Mouse (Mus musculus) stomach, embryonic 14.5 days (tissue): ENCODE results near the gene Sppl3. TPM values are rescaled to one million over a fixed set of nuclear protein-coding genes. Genes with fewer than 3 reads are reported as not detected.

ENCODE experiments used
- ATAC-seq: fragments of 200-750 bp; cut with Nextera tagmentation; 2 replicates; pipeline ENCODE4 v1.8.0; 2017; ENCODE audit warnings: low read depth, moderate TSS enrichment; ENCODE audit not compliant: insufficient number of reproducible peaks, insufficient read depth, low FRiP score
- H3K27ac ChIP-seq: fragments of 300-500 bp; sonication (generic); 2 replicates; pipeline ENCODE4 v1.5.1; 2014; ENCODE audit warnings: mild to moderate bottlenecking, low read length, moderate library complexity, mixed read lengths
- H3K27me3 ChIP-seq: fragments of 300-500 bp; sonication (generic); 2 replicates; pipeline ENCODE4 v1.6.1; 2014; ENCODE audit warnings: low read length, control low read depth, mixed read lengths; ENCODE audit not compliant: control insufficient read depth, insufficient read depth
- H3K36me3 ChIP-seq: fragments of 300-500 bp; sonication (generic); 2 replicates; pipeline ENCODE4 v1.6.1; 2014; ENCODE audit warnings: mild to moderate bottlenecking, control low read depth, low read length, moderate library complexity, mixed read lengths; ENCODE audit not compliant: control insufficient read depth, insufficient read depth
- H3K4me1 ChIP-seq: fragments of 300-500 bp; sonication (generic); 2 replicates; pipeline ENCODE4 v1.6.1; 2014; ENCODE audit warnings: low read length, control low read depth, mixed read lengths; ENCODE audit not compliant: control insufficient read depth, insufficient read depth
- H3K4me2 ChIP-seq: fragments of 300-500 bp; sonication (generic); replicated peaks from 2 replicates; pipeline ENCODE4 v1.6.1; 2014; ENCODE audit warnings: low read depth, low read length, control low read depth
- H3K4me3 ChIP-seq: fragments of 300-500 bp; sonication (generic); 2 replicates; pipeline ENCODE4 v1.5.1; 2014; ENCODE audit warnings: low read depth, low read length, control low read depth
- H3K9ac ChIP-seq: fragments of 300-500 bp; sonication (generic); replicated peaks from 2 replicates; pipeline ENCODE4 v1.6.1; 2014; ENCODE audit warnings: low read depth, mild to moderate bottlenecking, control low read depth, low read length, moderate library complexity, mixed read lengths
- H3K9me3 ChIP-seq: fragments of 300-500 bp; sonication (generic); 2 replicates; pipeline ENCODE4 v1.6.1; 2016; ENCODE audit warnings: low read depth, low read length, control low read depth; ENCODE audit not compliant: control insufficient read depth
- WGBS: fragments of 180-500 bp; shearing (Covaris S2); extraction: QIAGEN DNeasy Blood & Tissue Kit; methylation state at CpG from one replicate; pipeline ENCODE4 v1.1.7; 2014; 5-methylcytosine and 5-hydroxymethylcytosine counted together
- polyA plus RNA-seq: library from polyadenylated mRNA; unstranded; fragments of >200 nt; fragmentation: Nextera tagmentation; extraction: Ambion mirVana; gene quantifications from 2 replicates; pipeline ENCODE4 v1.2.1, GENCODE M21; 2014

Gene Sppl3
- polyA plus RNA-seq, 1 experiment from 2014 or later: 27.7 TPM

DNA sequence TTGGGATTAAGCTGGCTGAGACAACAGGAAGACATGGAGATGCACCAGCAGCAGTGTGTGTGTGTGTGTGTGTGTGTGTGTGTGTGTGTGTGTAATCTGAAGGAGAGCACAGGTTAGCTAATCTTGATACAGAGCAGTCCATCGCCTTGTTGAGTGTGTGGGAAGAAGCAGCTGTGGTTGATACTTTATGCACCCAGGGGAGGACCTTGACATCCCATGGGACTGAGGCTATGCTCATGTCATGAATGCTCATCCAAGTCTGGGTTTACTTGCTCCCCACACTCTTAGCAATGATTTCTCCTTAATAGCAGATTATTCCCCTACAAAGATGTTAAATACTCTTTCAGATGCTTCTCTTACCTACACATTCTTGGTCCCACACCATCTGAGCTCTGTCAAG is 24.3 kb downstream of the Sppl3 start:
- Histone ChIP-seq H3K9ac (no peak overlapping the region), H3K9me3 (no peaks in the 10 kb centered on the region), H3K4me3 (no peak overlapping the region), H3K27me3 (no peaks in the 10 kb centered on the region), H3K4me2 (no peak overlapping the region), H3K27ac (no peak overlapping the region), H3K4me1 (no peaks in the 10 kb centered on the region), H3K36me3 (no peaks in the 10 kb centered on the region)
- 100% methylated on average over 1 of the region's 1 CpGs for WGBS
- no peak for ATAC-seq

DNA sequence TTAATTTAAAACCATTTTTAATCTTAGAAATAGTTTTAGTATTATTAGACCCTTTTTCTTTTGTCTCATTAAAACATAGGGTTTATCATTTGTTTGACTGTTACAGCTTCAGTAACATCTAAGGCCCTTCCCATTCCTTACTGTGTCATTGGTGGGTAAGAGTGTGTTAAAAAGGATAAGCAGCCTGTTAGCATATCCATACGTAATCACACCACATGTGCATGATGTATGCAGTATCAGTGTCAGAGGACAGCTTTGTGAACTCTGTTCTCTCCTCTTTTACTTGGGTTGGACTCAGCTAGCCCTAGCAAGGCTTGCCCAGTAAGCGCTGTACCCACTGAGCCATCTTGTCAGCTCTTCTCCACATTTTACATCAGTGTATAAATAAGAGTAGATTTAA is 26.2 kb downstream of the Sppl3 start:
- Histone ChIP-seq H3K4me2 (no peak overlapping the region), H3K36me3 (no peaks in the 10 kb centered on the region), H3K27ac (no peak overlapping the region), H3K9me3 (no peaks in the 10 kb centered on the region), H3K9ac (no peak overlapping the region), H3K27me3 (no peaks in the 10 kb centered on the region), H3K4me3 (no peak overlapping the region), H3K4me1 (no peaks in the 10 kb centered on the region)
- 84% methylated on average over 2 of the region's 2 CpGs for whole genome bisulfite sequencing
- no peak for ATAC-seq

DNA sequence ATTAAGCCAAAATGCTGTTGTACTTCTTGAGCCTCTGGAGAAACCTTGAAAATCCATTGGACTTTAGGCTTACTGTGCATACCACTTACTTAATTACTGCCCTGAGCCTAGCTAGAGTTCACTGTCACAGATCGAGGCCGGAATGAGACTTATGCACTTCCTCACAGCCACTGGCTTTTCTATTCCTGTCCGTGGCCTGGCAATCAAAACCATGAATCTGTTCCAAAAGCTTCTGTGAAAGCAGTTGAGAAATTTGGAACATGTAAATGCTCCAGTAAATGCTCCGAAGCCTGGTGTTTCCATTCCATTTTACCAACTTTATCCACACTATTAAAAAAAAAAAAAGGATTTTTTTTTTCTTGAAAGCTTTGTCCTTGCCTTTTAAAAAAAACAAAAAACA is 29.8 kb downstream of the Sppl3 start:
- Histone ChIP-seq H3K36me3 (no peaks in the 10 kb centered on the region), H3K27me3 (no peaks in the 10 kb centered on the region), H3K9me3 (no peaks in the 10 kb centered on the region), H3K4me2 (no peak overlapping the region), H3K4me3 (no peak overlapping the region), H3K9ac (no peak overlapping the region), H3K4me1 (0 out of 2 replicates have a peak, but pooled peaks cover 3% of the 10 kb centered on the region), H3K27ac (no peak overlapping the region)
- 68% methylated on average over 4 of the region's 4 CpGs for WGBS
- no peak for ATAC-seq

DNA sequence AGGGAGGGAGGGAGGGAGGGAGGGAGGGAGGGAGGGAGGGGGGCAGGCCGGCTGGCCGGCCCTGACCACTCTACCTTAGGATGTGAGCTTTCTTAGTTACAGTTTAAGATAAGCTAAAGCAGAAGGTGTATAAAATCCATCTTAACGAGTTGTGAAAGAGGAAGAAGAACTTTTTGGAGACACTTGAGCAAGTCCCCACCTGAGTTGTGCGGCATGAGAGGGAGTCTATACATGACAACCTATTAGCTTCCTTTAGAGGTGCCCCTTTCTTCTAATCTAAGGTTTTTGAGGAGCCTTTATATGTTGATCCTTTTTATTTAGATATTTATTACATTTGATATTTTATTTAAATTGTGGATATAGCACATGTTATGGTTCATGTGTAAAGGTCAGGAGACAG is 32.7 kb downstream of the Sppl3 start:
- ATAC-seq: no peak
- no peak overlapping the region for H3K4me2 ChIP-seq
- no peaks in the 10 kb centered on the region for H3K36me3 ChIP-seq
- no peak overlapping the region for H3K4me3 ChIP-seq
- no peaks in the 10 kb centered on the region for H3K27me3 ChIP-seq
- H3K9ac ChIP-seq: no peak overlapping the region
- H3K27ac ChIP-seq: no peak overlapping the region
- no peaks in the 10 kb centered on the region for H3K9me3 ChIP-seq
- H3K4me1 ChIP-seq: 0 out of 2 replicates have a peak, but pooled peaks cover 3% of the 10 kb centered on the region
- WGBS: 86% methylated on average over 4 of the region's 4 CpGs

DNA sequence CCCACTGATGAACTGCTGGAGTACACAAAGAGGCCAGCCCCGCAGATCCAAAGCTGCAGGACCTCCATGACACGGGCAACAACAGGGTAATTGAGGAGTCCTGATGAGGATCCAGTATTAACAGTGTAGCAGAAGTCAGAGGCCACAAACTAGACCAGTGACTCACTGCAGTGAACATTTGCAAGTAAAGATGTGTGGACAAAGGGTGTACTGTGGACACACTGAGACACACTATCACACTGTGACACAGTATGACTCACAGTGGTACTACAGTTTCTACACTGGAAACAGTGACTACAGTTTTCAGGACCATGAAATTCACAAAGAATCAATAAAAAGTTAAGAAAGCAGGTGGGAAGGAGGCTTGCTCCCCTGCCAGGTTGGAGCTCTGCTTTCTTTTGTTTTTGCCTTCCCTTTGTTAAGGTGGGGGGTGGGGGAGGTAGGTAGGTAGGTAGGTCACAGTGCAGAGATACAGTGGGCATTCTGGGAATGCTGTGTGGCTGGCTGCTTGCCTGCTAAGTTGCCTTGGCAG is 34.3 kb downstream of the Sppl3 start:
- 81% methylated on average over 2 of the region's 2 CpGs for WGBS

DNA sequence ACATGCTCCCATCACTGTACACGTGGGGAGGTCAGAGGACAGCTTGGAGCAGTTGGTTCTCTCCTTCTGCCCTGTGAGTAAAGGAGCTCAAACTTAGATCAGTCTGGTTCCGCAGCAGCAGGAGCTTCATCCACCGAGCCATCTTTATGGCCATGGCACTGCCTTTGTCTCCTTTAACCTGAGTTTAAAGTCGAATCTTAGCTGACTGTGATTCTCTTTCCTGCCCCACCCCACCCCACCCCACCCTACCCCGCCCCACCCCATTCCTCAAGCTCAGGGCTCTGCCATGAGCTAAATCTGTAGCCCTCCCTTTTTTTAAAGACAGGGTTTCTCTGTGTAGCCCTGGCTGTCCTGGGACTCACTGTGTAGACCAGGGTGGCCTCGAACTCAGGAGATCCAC is 38.8 kb downstream of the Sppl3 start:
- no peak overlapping the region for H3K9ac ChIP-seq
- H3K4me1 ChIP-seq: peaks cover 17% of the 10 kb centered on the region
- H3K27ac ChIP-seq: no peak overlapping the region
- no peaks in the 10 kb centered on the region for H3K27me3 ChIP-seq
- no peak for ATAC-seq
- no peaks in the 10 kb centered on the region for H3K36me3 ChIP-seq
- H3K9me3 ChIP-seq: no peaks in the 10 kb centered on the region
- WGBS: 77% methylated on average over 6 of the region's 6 CpGs
- H3K4me3 ChIP-seq: no peak overlapping the region
- H3K4me2 ChIP-seq: no peak overlapping the region

More for the DNA sequence above, 34.3 kb downstream of the Sppl3 start:
- no peak overlapping the region for H3K27ac ChIP-seq
- no peak for ATAC-seq
- no peak overlapping the region for H3K4me2 ChIP-seq
- no peaks in the 10 kb centered on the region for H3K36me3 ChIP-seq
- peaks cover 3% of the 10 kb centered on the region; the same call in 1 of the 2 replicates for H3K4me1 ChIP-seq
- H3K9ac ChIP-seq: no peak overlapping the region
- no peak overlapping the region for H3K4me3 ChIP-seq
- no peaks in the 10 kb centered on the region for H3K9me3 ChIP-seq
- no peaks in the 10 kb centered on the region for H3K27me3 ChIP-seq

DNA sequence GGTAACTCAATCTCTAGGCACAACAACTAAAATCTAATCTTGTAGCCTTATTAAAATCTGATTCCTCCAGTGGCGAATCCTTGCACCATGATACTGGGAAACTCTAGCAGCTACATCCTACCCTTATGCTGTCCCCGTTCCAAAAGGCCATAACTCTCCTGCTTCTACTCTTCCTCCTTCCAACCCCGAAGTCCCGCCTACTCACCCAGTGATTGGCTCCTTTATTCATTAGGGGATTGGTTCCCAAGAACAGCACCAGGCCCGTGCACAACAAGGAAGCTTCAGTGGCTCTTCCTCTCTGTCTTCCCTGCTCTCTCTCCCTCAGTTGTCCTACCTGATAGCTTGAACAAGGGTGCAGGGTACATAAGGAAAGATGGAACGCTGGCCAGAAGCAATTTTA is 39.8 kb downstream of the Sppl3 start:
- H3K36me3 ChIP-seq: no peaks in the 10 kb centered on the region
- no peak overlapping the region for H3K4me2 ChIP-seq
- H3K4me1 ChIP-seq: peaks cover 14% of the 10 kb centered on the region
- 84% methylated on average over 6 of the region's 6 CpGs for WGBS
- no peak for ATAC-seq
- no peak overlapping the region for H3K9ac ChIP-seq
- no peak overlapping the region for H3K27ac ChIP-seq
- no peaks in the 10 kb centered on the region for H3K27me3 ChIP-seq
- no peaks in the 10 kb centered on the region for H3K9me3 ChIP-seq
- H3K4me3 ChIP-seq: no peak overlapping the region

DNA sequence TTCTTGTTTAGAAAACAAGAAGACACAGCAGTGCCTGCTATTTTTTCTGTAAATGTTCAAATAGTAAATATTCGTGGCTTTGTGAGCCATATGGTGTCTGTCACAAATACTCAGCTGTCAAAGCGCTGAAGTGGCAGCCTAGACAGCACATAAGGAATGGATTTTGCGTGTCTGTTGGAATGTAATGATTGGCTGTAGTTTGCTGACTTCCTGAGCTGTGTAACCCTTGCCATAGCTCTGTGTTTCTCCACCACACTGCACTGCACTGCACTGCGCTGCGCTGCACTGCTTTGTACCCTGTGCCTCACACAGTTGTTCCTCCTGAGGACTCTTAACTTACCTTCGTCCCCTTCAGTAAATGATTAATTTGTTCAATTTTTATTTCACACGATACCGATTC is 41.6 kb downstream of the Sppl3 start:
- no peak overlapping the region for H3K4me3 ChIP-seq
- no peak overlapping the region for H3K9ac ChIP-seq
- no peaks in the 10 kb centered on the region for H3K9me3 ChIP-seq
- H3K27me3 ChIP-seq: no peaks in the 10 kb centered on the region
- WGBS: 62% methylated on average over 8 of the region's 8 CpGs
- H3K36me3 ChIP-seq: no peaks in the 10 kb centered on the region
- no peak overlapping the region for H3K27ac ChIP-seq
- ATAC-seq: no peak
- peaks cover 14% of the 10 kb centered on the region for H3K4me1 ChIP-seq
- H3K4me2 ChIP-seq: no peak overlapping the region

DNA sequence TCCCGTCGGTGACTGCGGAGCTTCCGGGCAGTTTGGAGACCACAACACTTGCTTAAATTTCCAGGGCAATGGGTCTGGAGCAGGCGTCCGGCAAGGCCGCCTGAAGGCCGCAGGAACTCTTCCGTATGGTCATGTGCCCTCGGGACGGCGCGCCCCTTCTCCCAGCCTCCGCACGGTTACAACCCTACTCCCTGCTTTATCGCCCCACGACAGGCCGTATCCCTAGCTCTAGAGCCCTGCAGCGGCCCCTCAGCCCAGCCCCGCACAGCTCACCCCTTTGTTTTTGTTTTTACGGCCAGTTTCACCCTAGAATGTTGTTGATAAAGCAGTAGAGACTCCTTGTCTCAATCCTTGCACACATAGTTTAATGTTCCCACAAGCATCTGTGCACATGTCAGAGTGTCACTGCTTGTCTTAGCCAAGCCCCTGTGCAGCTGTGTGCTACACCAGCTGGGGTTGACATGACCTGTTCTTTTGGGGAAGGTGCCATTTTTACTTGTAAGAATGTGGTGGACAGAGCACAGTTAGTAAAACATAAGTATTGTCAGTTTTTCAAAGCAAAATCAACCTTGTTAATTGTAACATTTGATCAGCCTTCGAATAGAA is 43.0 kb downstream of the Sppl3 start:
- no peaks in the 10 kb centered on the region for H3K9me3 ChIP-seq
- WGBS: 89% methylated on average over 22 of the region's 22 CpGs
- H3K4me3 ChIP-seq: no peak overlapping the region
- no peak for ATAC-seq
- no peak overlapping the region for H3K9ac ChIP-seq
- H3K36me3 ChIP-seq: no peaks in the 10 kb centered on the region
- no peak overlapping the region for H3K4me2 ChIP-seq
- H3K27me3 ChIP-seq: no peaks in the 10 kb centered on the region
- H3K4me1 ChIP-seq: peaks cover 14% of the 10 kb centered on the region
- no peak overlapping the region for H3K27ac ChIP-seq
